Comparison of ENCODE assay signal across 8 mouse cellular contexts in genomic region chr10:128933574-128933973, GRCm38 (mm10). TPM values are rescaled to one million over a fixed set of nuclear protein-coding genes. Genes with fewer than 3 reads are reported as not detected.
DNase-seq lines count a peak whose midpoint lies in the region; ATAC-seq lines count a peak whose summit lies in the region.

Gene Itga7, plus strand, starts transcription at chr10:128933818.

- peak within 1 kb of the TSS; percentile 72 for H3K4me2 ChIP-seq in forebrain, embryonic 12.5 days
- H3K4me2 ChIP-seq in midbrain, embryonic 11.5 days, result peak within 1 kb of the TSS; percentile 82

- no peaks in the 10 kb centered on the region for H3K36me3 ChIP-seq in forebrain, embryonic 12.5 days (replicated peaks)
- no peaks in the 10 kb centered on the region for H3K36me3 ChIP-seq in midbrain, embryonic 11.5 days (ENCODE audit: control insufficient read depth, insufficient read depth, low read length)

- no peaks in the 10 kb centered on the region for H3K9me3 ChIP-seq in forebrain, embryonic 12.5 days
- no peaks in the 10 kb centered on the region for H3K9me3 ChIP-seq in midbrain, embryonic 11.5 days (ENCODE audit: control insufficient read depth, low read length)

- ATAC-seq in frontal cortex, adult (ENCODE audit: low TSS enrichment), result peak; percentile 72
- peak; percentile 88 for ATAC-seq in forebrain, embryonic 12.5 days (ENCODE audit: low FRiP score)
- peak; percentile 91 for ATAC-seq in midbrain, embryonic 11.5 days (ENCODE audit: low FRiP score)
- ATAC-seq in monocyte, adult 5-6 weeks (replicated peaks; ENCODE audit: insufficient number of reproducible peaks, low FRiP score, low TSS enrichment, poor library complexity, severe bottlenecking), result no peak

- H3K27ac ChIP-seq in forebrain, embryonic 12.5 days, result no peak within 1 kb of the TSS
- H3K27ac ChIP-seq in midbrain, embryonic 11.5 days (ENCODE audit: low read depth, low read length), result no peak within 1 kb of the TSS

- under 1% methylated on average over 26 of the region's 26 CpGs for WGBS in forebrain, embryonic 12.5 days
- WGBS in midbrain, embryonic 11.5 days, result 1% methylated on average over 26 of the region's 26 CpGs

- intact Hi-C loops in heart, postnatal 36 days (cut with DNase I), result no loop called here

- peak within 1 kb of the TSS; percentile 45 for H3K4me3 ChIP-seq in forebrain, embryonic 12.5 days (replicated peaks)
- H3K4me3 ChIP-seq in midbrain, embryonic 11.5 days (ENCODE audit: low read depth, low read length), result peak within 1 kb of the TSS; percentile 42

- no peak for DNase-seq in frontal cortex, postnatal 14 days (ENCODE audit: low spot score in 2 of 2)
- peak; percentile 44 to 71 for DNase-seq in adrenal gland, postnatal 36 days
- DNase-seq in heart, postnatal 36 days, result peak; percentile 42 to 61
- no peak for DNase-seq in left cerebral cortex, adult 8-10 months (ENCODE audit: low spot score in 2 of 2)
- peak; percentile 93 for DNase-seq in midbrain, embryonic 11.5 days (ENCODE audit: low spot score, missing footprints)

- peak within 1 kb of the TSS; percentile 29 for H3K9ac ChIP-seq in forebrain, embryonic 12.5 days
- peak within 1 kb of the TSS; percentile 54 for H3K9ac ChIP-seq in midbrain, embryonic 11.5 days (ENCODE audit: low read length)

- peaks cover 84% of the 10 kb centered on the region for H3K27me3 ChIP-seq in forebrain, embryonic 12.5 days
- peaks cover 36% of the 10 kb centered on the region for H3K27me3 ChIP-seq in midbrain, embryonic 11.5 days (ENCODE audit: control insufficient read depth, insufficient read depth, low read length)

- peaks cover 14% of the 10 kb centered on the region for H3K4me1 ChIP-seq in forebrain, embryonic 12.5 days
- H3K4me1 ChIP-seq in midbrain, embryonic 11.5 days (ENCODE audit: control insufficient read depth, insufficient read depth, low read length), result peaks cover 7% of the 10 kb centered on the region

RNA-seq across cellular contexts. Expression of gene Itga7, which starts in this region (rescaled TPM):
- total RNA-seq in adrenal gland, postnatal 36 days (2021), result 10 to 100 TPM; 10.4 to 16.0 TPM
- 0.46 and 0.73 TPM in 2 replicates for polyA plus RNA-seq in forebrain, embryonic 12.5 days (2016; fragmentation: Nextera tagmentation; extraction: Ambion mirVana)
- 100 to 1,000 TPM; 160 to 167 TPM for total RNA-seq in heart, postnatal 36 days (2021)
- 10 to 100 TPM; 12.6 to 15.5 (median 13.9) TPM for total RNA-seq in left cerebral cortex, adult 8-10 months (2022)
- 1.6 and 1.7 TPM in 2 replicates for polyA plus RNA-seq in midbrain, embryonic 11.5 days (2014; fragmentation: Nextera tagmentation; extraction: Ambion mirVana)
- 0.19 to 0.53 TPM in 2 of 3 replicates, not detected in the other for total RNA-seq in monocyte, adult 5-6 weeks (2017)

Comparison
In these comparisons a context has a peak if more than half of its experiments do, and no peak if none do; other contexts are left out.
1. Peak in ATAC-seq, H3K4me3 ChIP-seq, H3K9ac ChIP-seq and H3K4me2 ChIP-seq in forebrain, embryonic 12.5 days; RNA of the gene not detected or under 1 TPM.
2. DNase-seq: peak in adrenal gland, postnatal 36 days (2 of 2), heart, postnatal 36 days (2 of 2) and midbrain, embryonic 11.5 days (single experiment); none in frontal cortex, postnatal 14 days (0 of 2) and left cerebral cortex, adult 8-10 months (0 of 2).